Mouse (Mus musculus) adrenal gland, postnatal 36 days (tissue): ENCODE results near the gene Mrpl37. TPM values are rescaled to one million over a fixed set of nuclear protein-coding genes. Genes with fewer than 3 reads are reported as not detected.

Experiments
- DNase-seq, 2 experiments: peaks; one replicate each; pipeline ENCODE4 v3.0.0; 2021; ENCODE audit warnings: mixed read lengths in 1 of 2
- total RNA-seq, 2 experiments: library from RNA; stranded (reverse); gene quantifications; 2 replicates each; pipeline ENCODE4 v1.2.3; 2021

Mrpl37 gene
- total RNA-seq, 2 experiments from 2014 or later: 99.7 to 102 TPM

GRCm38 (mm10) chr4:107067151-107067840, 628 bp upstream of the Mrpl37 start:
- DNase-seq: peak; percentile 55 to 65

- no peak for DNase-seq
Observed at GRCm38 (mm10) chr4:107064394-107065098, 2.1 kb downstream of the Mrpl37 start.

GRCm38 (mm10) chr4:107063214-107063613, 3.5 kb downstream of the Mrpl37 start:
- DNase-seq: no peak

GRCm38 (mm10) chr4:107061560-107061959, 5.1 kb downstream of the Mrpl37 start:
- DNase-seq: no peak

- no peak for DNase-seq
Observed at GRCm38 (mm10) chr4:107058781-107059180, 7.9 kb downstream of the Mrpl37 start.

GRCm38 (mm10) chr4:107058346-107058745, 8.3 kb downstream of the Mrpl37 start:
- no peak for DNase-seq

- DNase-seq: no peak
Observed at GRCm38 (mm10) chr4:107056088-107056487, 10.6 kb downstream of the Mrpl37 start.

GRCm38 (mm10) chr4:107052962-107053553, 13.6 kb downstream of the Mrpl37 start:
- DNase-seq: peak; percentile 33 to 55

GRCm38 (mm10) chr4:107051889-107052288, 14.8 kb downstream of the Mrpl37 start:
- peak; percentile 50 to 66 for DNase-seq

- peak; percentile 68 to 86 for DNase-seq
Observed at GRCm38 (mm10) chr4:107048568-107049162, 18.0 kb downstream of the Mrpl37 start.

GRCm38 (mm10) chr4:107047806-107048205, 18.9 kb downstream of the Mrpl37 start:
- DNase-seq: no peak

GRCm38 (mm10) chr4:107045188-107045587, 21.5 kb downstream of the Mrpl37 start:
- DNase-seq: no peak

- DNase-seq: no peak
Observed at GRCm38 (mm10) chr4:107042304-107042703, 24.4 kb downstream of the Mrpl37 start.

GRCm38 (mm10) chr4:107039270-107039669, 27.4 kb downstream of the Mrpl37 start:
- no peak for DNase-seq

- DNase-seq: no peak
Observed at GRCm38 (mm10) chr4:107038303-107038702, 28.4 kb downstream of the Mrpl37 start.

GRCm38 (mm10) chr4:107036985-107037384, 29.7 kb downstream of the Mrpl37 start:
- DNase-seq: no peak

GRCm38 (mm10) chr4:107035689-107036088, 31.0 kb downstream of the Mrpl37 start:
- DNase-seq: no peak

- DNase-seq: peak; percentile 42 to 54
Observed at GRCm38 (mm10) chr4:107026451-107026850, 40.2 kb downstream of the Mrpl37 start.

- DNase-seq: no peak
Observed at GRCm38 (mm10) chr4:107025369-107025768, 41.3 kb downstream of the Mrpl37 start.

- DNase-seq: no peak
Observed at GRCm38 (mm10) chr4:107024899-107025298, 41.8 kb downstream of the Mrpl37 start.

- DNase-seq: peak in 1 of 2 experiments; percentile 30
Observed at GRCm38 (mm10) chr4:107021464-107021863, 45.2 kb downstream of the Mrpl37 start.

GRCm38 (mm10) chr4:107020287-107021000, 46.2 kb downstream of the Mrpl37 start:
- DNase-seq: peak; percentile 44 to 59
